Mouse (Mus musculus) heart, postnatal 0 days (tissue): ENCODE measurements around the gene Cx3cr1.

Experiments
- CTCF ChIP-seq: IDR thresholded peaks from 2 replicates; pipeline ENCODE4 v1.5.1; 2016; ENCODE audit warnings: antibody characterized with exemption, control low read depth, low read depth
- EP300 ChIP-seq: IDR thresholded peaks from 2 replicates; pipeline ENCODE4 v1.6.1; 2016; ENCODE audit warnings: antibody characterized with exemption, low read depth

DNA sequence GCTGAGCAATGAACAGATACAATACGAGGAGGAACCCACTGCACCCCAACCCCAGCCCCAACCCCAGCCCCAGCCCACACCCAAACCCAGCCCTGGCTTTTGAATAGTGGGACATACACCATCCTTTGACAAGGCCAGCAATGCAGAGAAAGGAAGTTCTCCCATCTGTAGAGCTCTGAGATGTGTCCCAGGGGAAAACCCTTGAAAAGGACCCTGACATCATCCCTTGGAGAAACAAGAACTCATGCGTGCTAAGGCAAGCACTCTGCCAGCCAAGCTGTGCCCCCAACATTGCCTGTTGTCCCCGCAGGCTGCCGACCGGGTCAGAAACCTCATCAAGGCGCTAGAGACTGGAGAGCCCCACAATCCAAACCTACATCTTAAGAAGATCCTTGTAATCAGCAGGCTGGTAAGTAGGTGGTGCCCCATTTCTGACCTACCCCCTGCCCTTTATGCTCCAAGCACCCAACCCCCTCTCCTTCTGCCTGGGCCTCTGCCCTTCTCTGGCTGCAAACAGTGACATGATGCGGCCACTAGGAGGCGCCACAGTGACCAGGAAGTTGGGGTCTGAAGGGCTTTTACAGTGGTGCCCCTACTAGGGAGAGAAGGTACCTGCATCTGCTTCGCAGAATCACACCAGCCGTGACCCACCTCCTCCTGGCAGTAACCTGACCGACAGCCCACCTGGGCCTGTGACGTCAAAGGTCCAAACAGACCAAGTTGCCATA lies 124.3 kb downstream of the Cx3cr1 start:
- TF ChIP-seq CTCF (peak; percentile 51), EP300 (no peak)
